In the genomic region with DNA sequence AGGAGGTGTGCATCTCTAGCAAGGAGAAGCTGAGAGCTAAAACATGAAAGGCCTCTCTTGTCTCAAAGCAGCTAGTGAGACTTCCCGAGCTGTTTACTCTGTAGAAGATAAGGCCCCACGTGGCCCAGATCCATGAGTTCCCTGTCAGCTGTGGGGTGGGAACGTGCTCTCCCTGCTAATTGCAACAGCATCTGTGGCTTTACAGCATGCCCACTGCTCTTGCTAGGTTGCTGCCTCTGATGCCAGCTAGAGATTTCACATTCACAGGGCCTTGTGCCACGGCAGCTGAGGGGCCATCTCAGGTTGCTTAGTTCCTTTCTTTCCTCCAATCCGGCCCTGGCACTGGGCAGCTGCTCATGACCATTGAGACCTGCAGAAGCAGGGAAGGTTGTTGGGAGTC, we compare ENCODE assay signal across 10 mouse cellular contexts.
DNase-seq lines count a peak whose midpoint lies in the region; ATAC-seq and TF ChIP-seq lines count a peak whose summit lies in the region.
"Had no signal": no experiment of that assay in that cellular context is flagged by ENCODE, and none has a peak within 500 bp of the region (broad histone marks: within the 10 kb centered on the region; RNA-seq: fewer than 3 reads in every experiment).

No protein-coding gene starts in this region.

- 74% methylated on average over 5 of the region's 5 CpGs for WGBS in midbrain, embryonic 10.5 days
- 68% methylated on average over 5 of the region's 5 CpGs for WGBS in midbrain, embryonic 11.5 days
- 15% methylated on average over 5 of the region's 5 CpGs for WGBS in intestine, embryonic 16.5 days
- 14% methylated on average over 5 of the region's 5 CpGs for WGBS in stomach, postnatal 0 days
- WGBS in kidney, embryonic 14.5 days: 53% methylated on average over 5 of the region's 5 CpGs

- H3K4me2 ChIP-seq in midbrain, embryonic 11.5 days: no peak overlapping the region
- H3K4me2 ChIP-seq in intestine, embryonic 16.5 days (ENCODE audit: low read depth, low read length): no peak overlapping the region
- no peak overlapping the region for H3K4me2 ChIP-seq in stomach, postnatal 0 days (replicated peaks; ENCODE audit: low read depth)
- no peak overlapping the region for H3K4me2 ChIP-seq in kidney, embryonic 14.5 days (replicated peaks; ENCODE audit: low read depth, low read length)
- H3K4me2 ChIP-seq: heart, embryonic 12.5 days had no signal

- no peaks in the 10 kb centered on the region for H3K36me3 ChIP-seq in midbrain, embryonic 10.5 days
- H3K36me3 ChIP-seq in midbrain, embryonic 11.5 days (ENCODE audit: control insufficient read depth, insufficient read depth, low read length): no peaks in the 10 kb centered on the region
- no peaks in the 10 kb centered on the region for H3K36me3 ChIP-seq in intestine, embryonic 16.5 days (ENCODE audit: control insufficient read depth, insufficient read depth, low read length)
- no peaks in the 10 kb centered on the region for H3K36me3 ChIP-seq in stomach, postnatal 0 days (ENCODE audit: control insufficient read depth, insufficient read depth, low read length)
- H3K36me3 ChIP-seq in kidney, embryonic 14.5 days (ENCODE audit: control insufficient read depth, insufficient read depth, low read length): no peaks in the 10 kb centered on the region
- H3K36me3 ChIP-seq: heart, embryonic 12.5 days had no signal

- H3K27ac ChIP-seq in midbrain, embryonic 10.5 days (replicated peaks): peak overlapping the region; percentile 42
- no peak overlapping the region for H3K27ac ChIP-seq in midbrain, embryonic 11.5 days (ENCODE audit: low read depth, low read length)
- H3K27ac ChIP-seq in intestine, embryonic 16.5 days (ENCODE audit: low read length): no peak overlapping the region
- H3K27ac ChIP-seq in stomach, postnatal 0 days (replicated peaks): no peak overlapping the region
- H3K27ac ChIP-seq in kidney, embryonic 14.5 days (ENCODE audit: low read depth, low read length): no peak overlapping the region

- H3K27me3 ChIP-seq in midbrain, embryonic 10.5 days (ENCODE audit: low read depth, poor library complexity, severe bottlenecking): no peaks in the 10 kb centered on the region
- no peaks in the 10 kb centered on the region for H3K27me3 ChIP-seq in midbrain, embryonic 11.5 days (ENCODE audit: control insufficient read depth, insufficient read depth, low read length)
- H3K27me3 ChIP-seq in intestine, embryonic 16.5 days (replicated peaks; ENCODE audit: control insufficient read depth, insufficient read depth, low read length): no peaks in the 10 kb centered on the region
- no peaks in the 10 kb centered on the region for H3K27me3 ChIP-seq in stomach, postnatal 0 days (ENCODE audit: control insufficient read depth, insufficient read depth, low read length)
- H3K27me3 ChIP-seq in kidney, embryonic 14.5 days (ENCODE audit: control insufficient read depth, insufficient read depth, low read length): no peaks in the 10 kb centered on the region
- H3K27me3 ChIP-seq: heart, embryonic 12.5 days; Patski had no signal

- no peak for TF ChIP-seq CTCF in stomach, postnatal 0 days (IDR thresholded peaks at IDR 0.05; ENCODE audit: low read depth)

- TF ChIP-seq EP300 in stomach, postnatal 0 days (optimal IDR thresholded peaks at IDR 0.05): no peak

- no peak overlapping the region for H3K9ac ChIP-seq in midbrain, embryonic 11.5 days (ENCODE audit: low read length)
- H3K9ac ChIP-seq in intestine, embryonic 16.5 days (ENCODE audit: low read depth, low read length): no peak overlapping the region
- no peak overlapping the region for H3K9ac ChIP-seq in stomach, postnatal 0 days (ENCODE audit: low read length)
- no peak overlapping the region for H3K9ac ChIP-seq in kidney, embryonic 14.5 days (ENCODE audit: low read depth, low read length)
- H3K9ac ChIP-seq: heart, embryonic 12.5 days had no signal

- no peak for ATAC-seq in midbrain, embryonic 11.5 days (ENCODE audit: low FRiP score)
- peak; percentile 83 for ATAC-seq in intestine, embryonic 16.5 days
- ATAC-seq in stomach, postnatal 0 days (ENCODE audit: low FRiP score, low TSS enrichment): 0 out of 2 replicates have a peak, but pooled peaks have one; percentile 26
- no peak for ATAC-seq in kidney, embryonic 14.5 days (ENCODE audit: low FRiP score, low TSS enrichment)
- ATAC-seq in megakaryocyte progenitor cell, adult 5-6 weeks (replicated peaks; ENCODE audit: poor library complexity): no peak
- ATAC-seq: Patski had no signal

- no peak for DNase-seq in midbrain, embryonic 10.5 days (ENCODE audit: low spot score)
- no peak for DNase-seq in midbrain, embryonic 11.5 days (ENCODE audit: low spot score, missing footprints)
- peak; percentile 7 to 51 for DNase-seq in lung, postnatal 4 days
- peak; percentile 41 for DNase-seq in stomach, postnatal 0 days (ENCODE audit: low spot score)
- DNase-seq in spleen, adult 18-20 months: no peak

- H3K4me3 ChIP-seq in midbrain, embryonic 10.5 days: no peak overlapping the region
- no peak overlapping the region for H3K4me3 ChIP-seq in midbrain, embryonic 11.5 days (ENCODE audit: low read depth, low read length)
- no peak overlapping the region for H3K4me3 ChIP-seq in intestine, embryonic 16.5 days (ENCODE audit: low read length)
- H3K4me3 ChIP-seq in stomach, postnatal 0 days (ENCODE audit: low read depth, low read length): no peak overlapping the region
- H3K4me3 ChIP-seq in kidney, embryonic 14.5 days (ENCODE audit: low read length): no peak overlapping the region
- H3K4me3 ChIP-seq: heart, embryonic 12.5 days had no signal

- H3K4me1 ChIP-seq in midbrain, embryonic 10.5 days: peaks cover 23% of the 10 kb centered on the region
- no peaks in the 10 kb centered on the region for H3K4me1 ChIP-seq in midbrain, embryonic 11.5 days (ENCODE audit: control insufficient read depth, insufficient read depth, low read length)
- no peaks in the 10 kb centered on the region; the same call in 1 of the 2 replicates for H3K4me1 ChIP-seq in intestine, embryonic 16.5 days (ENCODE audit: control insufficient read depth, insufficient read depth, low read length)
- no peaks in the 10 kb centered on the region for H3K4me1 ChIP-seq in stomach, postnatal 0 days (replicated peaks; ENCODE audit: control insufficient read depth, insufficient read depth)
- no peaks in the 10 kb centered on the region for H3K4me1 ChIP-seq in kidney, embryonic 14.5 days (ENCODE audit: control insufficient read depth, insufficient read depth, low read length)

- no peaks in the 10 kb centered on the region for H3K9me3 ChIP-seq in midbrain, embryonic 10.5 days (replicated peaks)
- H3K9me3 ChIP-seq in midbrain, embryonic 11.5 days (ENCODE audit: control insufficient read depth, low read length): no peaks in the 10 kb centered on the region
- no peaks in the 10 kb centered on the region for H3K9me3 ChIP-seq in intestine, embryonic 16.5 days (ENCODE audit: control insufficient read depth, low read length)
- H3K9me3 ChIP-seq in stomach, postnatal 0 days (ENCODE audit: control insufficient read depth, low read length): no peaks in the 10 kb centered on the region
- H3K9me3 ChIP-seq in kidney, embryonic 14.5 days (ENCODE audit: control insufficient read depth, low read length): no peaks in the 10 kb centered on the region
- H3K9me3 ChIP-seq: heart, embryonic 12.5 days had no signal

Comparison
In these comparisons a context has a peak if more than half of its experiments do, and no peak if none do; other contexts are left out.
1. DNase-seq: peak in lung, postnatal 4 days (2 of 2) and stomach, postnatal 0 days (single experiment); none in midbrain, embryonic 10.5 days (single experiment), midbrain, embryonic 11.5 days (single experiment) and spleen, adult 18-20 months (0 of 2).
2. ATAC-seq: peak in intestine, embryonic 16.5 days (single experiment) and stomach, postnatal 0 days (single experiment); none in midbrain, embryonic 11.5 days (single experiment), kidney, embryonic 14.5 days (single experiment) and megakaryocyte progenitor cell, adult 5-6 weeks (single experiment).